Mouse (Mus musculus) lung, postnatal 14 days (tissue): ENCODE measurements around the gene Lrrk1.

ENCODE experiments used
- DNase-seq: peaks from one replicate; pipeline ENCODE4 v3.0.0; 2021

The Lrrk1 gene

DNA sequence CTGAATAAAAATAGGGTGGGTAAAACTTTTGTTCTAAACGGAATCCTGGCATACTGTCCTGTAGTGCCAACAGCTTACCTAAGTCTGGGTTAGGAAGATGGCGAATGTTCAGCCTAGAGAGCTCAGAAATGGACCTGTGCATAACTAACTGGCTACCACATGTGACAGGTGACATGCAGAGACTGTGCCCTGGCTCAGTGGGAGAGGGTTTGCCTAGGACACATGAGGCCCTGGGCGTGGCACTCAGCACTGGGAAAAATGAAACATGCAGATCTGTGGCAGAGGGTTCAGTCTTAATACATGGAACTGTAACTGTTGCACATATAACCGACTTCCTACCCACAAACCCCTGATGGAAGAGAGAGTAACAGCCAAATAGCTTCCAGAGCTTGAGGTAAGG is 204.1 kb downstream of the Lrrk1 start:
- DNase-seq: no peak

DNA sequence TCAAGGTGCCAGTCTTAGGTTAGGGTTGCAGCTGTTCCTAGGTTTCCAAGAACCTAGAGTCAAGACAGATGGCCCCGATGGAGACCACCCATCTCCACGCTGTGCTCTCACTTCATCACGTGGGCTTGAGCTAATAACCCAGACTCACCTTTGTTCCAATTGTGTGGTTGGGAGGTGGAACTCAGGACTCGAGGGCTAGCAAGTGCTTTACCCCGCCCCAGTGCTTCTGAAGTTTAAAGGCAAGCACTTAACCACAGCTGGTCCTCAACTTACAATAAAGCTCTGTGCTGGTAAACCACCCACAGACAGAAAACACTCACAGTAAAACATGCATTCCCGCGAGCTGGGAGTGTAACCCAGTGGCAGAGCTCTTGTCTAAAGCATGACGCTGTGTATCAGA is 204.7 kb downstream of the Lrrk1 start:
- DNase-seq: no peak

DNA sequence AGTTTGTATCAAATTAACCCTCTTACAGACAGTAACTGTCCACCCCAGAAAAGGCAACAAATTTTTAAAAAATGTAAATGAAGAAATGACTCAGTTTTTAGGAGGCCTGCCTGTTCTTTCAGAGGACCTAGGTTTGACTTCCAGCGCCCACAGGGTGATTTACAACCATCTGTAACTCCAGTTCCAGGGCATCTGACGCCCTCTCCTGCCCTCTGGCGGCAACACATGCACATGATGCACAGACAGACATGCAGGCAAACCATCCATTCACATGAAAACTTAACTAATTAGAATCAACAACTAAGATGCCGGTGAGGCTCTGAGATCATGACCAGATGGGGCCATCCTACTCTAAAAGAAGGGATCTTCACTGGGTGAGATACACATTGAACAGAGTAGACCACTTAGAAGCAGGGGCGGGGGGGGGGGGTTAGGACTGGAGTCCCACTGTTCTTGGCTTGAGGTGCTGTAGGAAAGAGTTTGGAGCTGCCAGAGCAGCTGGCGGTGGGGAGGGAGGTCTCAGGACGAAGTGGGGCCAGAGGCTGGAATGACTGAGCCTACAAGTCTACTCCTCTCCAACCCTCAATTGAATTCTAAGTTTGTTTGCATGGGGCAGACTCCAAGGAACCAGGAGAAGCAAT is 206.0 kb downstream of the Lrrk1 start:
- no peak for DNase-seq

DNA sequence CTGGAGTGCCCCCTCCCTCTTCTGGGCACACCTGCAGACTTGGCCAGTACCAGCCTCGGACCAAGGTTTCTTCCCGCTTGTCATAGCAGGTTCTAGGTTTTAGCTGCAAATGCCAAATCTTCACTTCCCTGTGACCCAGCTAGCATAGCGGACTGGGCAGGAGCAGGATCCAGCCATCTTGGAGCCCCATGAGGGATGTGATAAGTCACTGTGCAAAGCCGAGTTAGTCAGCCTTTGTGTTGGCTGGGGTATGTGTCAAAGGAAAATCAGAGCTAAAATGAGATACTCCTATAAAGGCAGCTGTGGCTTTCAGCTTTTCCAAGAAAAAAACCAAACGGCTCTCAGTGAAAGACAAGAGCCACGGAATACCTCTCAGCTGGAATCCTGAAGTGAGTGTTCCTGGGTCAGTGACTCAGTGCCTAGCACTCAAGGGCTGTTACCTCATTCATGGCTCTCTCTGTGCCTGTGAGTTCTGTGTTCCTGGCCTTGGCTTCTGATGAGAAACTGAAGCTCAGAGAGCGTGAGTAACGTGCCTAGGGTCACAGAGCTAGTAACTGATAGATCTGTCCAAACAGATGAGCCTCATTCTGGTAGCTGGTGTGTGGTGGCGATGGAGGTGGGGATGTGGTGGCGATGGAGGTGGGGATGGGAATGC is 207.3 kb downstream of the Lrrk1 start:
- no peak for DNase-seq

DNA sequence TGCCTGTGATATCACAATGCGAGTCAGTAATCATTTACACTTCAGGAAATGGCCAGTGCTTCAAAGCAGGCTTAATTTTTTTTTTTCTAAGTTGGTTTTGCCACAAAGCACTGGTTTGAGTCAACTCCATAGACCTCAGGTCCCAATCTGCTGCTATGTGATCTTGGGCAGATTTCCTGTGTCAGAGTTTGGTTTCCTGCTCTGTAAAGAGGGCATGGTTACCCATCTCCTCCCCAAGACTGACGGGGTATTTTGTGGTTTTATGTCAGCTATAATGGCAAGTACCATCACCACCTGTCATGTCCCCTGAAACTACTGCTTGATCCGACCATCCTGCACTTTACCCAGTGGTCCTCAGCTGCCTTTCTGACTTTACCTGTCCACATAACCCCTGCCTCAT is 207.9 kb downstream of the Lrrk1 start:
- no peak for DNase-seq

DNA sequence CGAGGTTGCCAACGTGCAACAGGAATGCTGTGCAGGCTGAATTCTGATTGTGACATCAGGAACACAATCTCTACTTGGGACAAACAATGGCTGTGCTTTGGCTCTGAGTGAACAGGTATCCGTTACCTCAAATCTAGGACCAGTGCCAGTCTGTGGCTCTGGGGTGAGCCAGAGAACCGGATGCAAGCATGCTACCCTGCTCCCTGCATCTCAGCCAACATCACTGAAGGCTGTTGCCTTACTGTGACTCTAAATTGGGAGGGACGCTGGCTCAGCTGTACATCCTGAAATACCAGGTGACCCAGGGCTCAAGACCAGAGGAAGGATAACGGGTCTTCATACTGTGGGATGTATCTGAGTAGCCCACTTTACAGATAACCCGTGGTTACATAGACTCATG is 208.4 kb downstream of the Lrrk1 start:
- no peak for DNase-seq

DNA sequence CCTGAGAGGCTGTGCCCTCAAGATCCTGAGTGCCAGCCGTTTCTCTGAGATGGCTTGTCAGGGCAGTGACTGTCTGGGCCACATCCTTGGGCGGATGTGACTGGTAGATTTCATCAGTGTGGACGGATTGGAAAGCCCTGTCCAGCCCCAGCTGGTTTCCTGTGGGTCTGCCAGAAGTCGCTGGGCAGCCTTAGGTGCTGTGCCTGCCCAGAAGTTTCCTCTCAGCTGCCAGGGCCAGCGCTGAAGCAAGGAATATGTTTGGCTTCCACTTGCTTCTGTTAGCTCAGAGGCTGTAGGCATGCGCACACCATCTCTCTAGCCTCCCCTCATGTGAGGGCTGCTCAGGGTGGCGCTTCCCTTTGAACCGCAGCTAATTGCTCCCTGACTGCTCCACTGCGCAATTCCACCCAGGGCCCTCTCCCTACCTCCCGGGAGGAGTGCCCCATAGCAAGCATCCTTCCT is 209.0 kb downstream of the Lrrk1 start:
- peak; percentile 61 for DNase-seq

DNA sequence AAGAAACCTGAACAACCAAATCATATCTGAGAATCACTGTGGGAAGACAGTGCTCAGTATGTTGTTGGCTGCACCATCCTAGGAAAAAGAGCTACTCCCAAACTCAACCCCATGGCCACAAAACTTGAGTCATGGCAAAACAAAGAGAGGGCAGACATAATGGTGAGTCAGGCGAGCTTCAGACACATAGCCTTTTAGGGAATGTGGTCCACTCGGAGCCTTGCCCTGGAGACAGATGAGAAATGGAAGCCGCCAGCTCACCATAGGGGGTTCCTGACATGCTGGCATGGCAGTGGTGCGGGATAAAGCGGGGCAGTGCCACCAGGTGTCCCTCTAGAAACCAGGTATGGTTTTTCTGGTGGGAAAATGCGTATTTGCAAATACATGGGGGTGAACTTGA is 210.0 kb downstream of the Lrrk1 start:
- no peak for DNase-seq

DNA sequence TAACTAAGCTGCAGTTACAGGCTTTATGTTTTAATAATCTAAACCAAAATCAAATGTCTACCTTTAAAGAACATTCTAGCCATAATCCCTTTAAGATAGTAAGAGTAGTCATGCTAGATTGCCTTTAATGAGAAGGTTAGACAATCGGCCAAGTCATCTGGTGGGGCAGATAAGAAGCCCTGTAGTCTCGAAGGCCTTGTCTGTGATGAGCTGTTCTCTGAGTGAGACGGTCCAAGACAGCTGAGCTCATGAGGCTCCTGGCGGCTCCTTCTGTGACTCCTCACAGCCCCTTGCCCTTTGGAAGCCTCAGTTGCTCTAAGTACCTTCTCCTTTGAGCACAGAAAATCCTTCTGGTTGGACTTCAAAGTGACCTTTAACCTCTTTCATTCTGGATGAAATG is 211.2 kb downstream of the Lrrk1 start:
- no peak for DNase-seq
